Mouse (Mus musculus) kidney, postnatal 0 days (tissue): Measurements from ENCODE around the gene Atp6v0e2. TPM values are rescaled to one million over a fixed set of nuclear protein-coding genes. Genes with fewer than 3 reads are reported as not detected.

Experiments used
- ATAC-seq: fragments of 200-750 bp; cut with Nextera tagmentation; replicated peaks from 2 replicates; pipeline ENCODE4 v1.8.0; 2017; ENCODE audit warnings: low read depth, moderate number of reproducible peaks, moderate TSS enrichment, moderate library complexity; ENCODE audit not compliant: low FRiP score
- DNase-seq: peaks from one replicate; pipeline ENCODE4 v3.0.0-alpha.2; 2016; ENCODE audit warnings: low spot score
- H3K27ac ChIP-seq: fragments of 300-500 bp; sonication (generic); 2 replicates; pipeline ENCODE4 v1.5.1; 2014; ENCODE audit warnings: mild to moderate bottlenecking
- H3K27me3 ChIP-seq: fragments of 300-500 bp; sonication (generic); 2 replicates; pipeline ENCODE4 v1.6.1; 2014; ENCODE audit warnings: low read length, mixed read lengths; ENCODE audit not compliant: insufficient read depth
- H3K36me3 ChIP-seq: fragments of 300-500 bp; sonication (generic); 2 replicates; pipeline ENCODE4 v1.6.1; 2014; ENCODE audit warnings: low read length, mixed read lengths; ENCODE audit not compliant: insufficient read depth
- H3K4me1 ChIP-seq: fragments of 300-500 bp; sonication (generic); replicated peaks from 2 replicates; pipeline ENCODE4 v1.6.1; 2014; ENCODE audit warnings: antibody characterized with exemption, low read length, mixed read lengths; ENCODE audit not compliant: insufficient read depth
- H3K4me2 ChIP-seq: fragments of 300-500 bp; sonication (generic); 2 replicates; pipeline ENCODE4 v1.6.1; 2014; ENCODE audit warnings: mild to moderate bottlenecking, low read length, moderate library complexity, mixed read lengths
- H3K4me3 ChIP-seq: fragments of 300-500 bp; sonication (generic); replicated peaks from 2 replicates; pipeline ENCODE4 v1.5.1; 2014; ENCODE audit warnings: low read depth, low read length
- H3K9ac ChIP-seq: fragments of 300-500 bp; sonication (generic); 2 replicates; pipeline ENCODE4 v1.6.1; 2014; ENCODE audit warnings: low read depth, low read length
- H3K9me3 ChIP-seq: fragments of 300-500 bp; sonication (generic); replicated peaks from 2 replicates; pipeline ENCODE4 v1.6.1; 2016; ENCODE audit warnings: low read length, inconsistent platforms, mixed read lengths
- CTCF ChIP-seq: IDR thresholded peaks from 2 replicates; pipeline ENCODE4 v1.5.1; 2016; ENCODE audit warnings: antibody characterized with exemption, low read depth, mild to moderate bottlenecking, moderate library complexity
- WGBS: fragments of 180-500 bp; shearing (Covaris S2); extraction: QIAGEN DNeasy Blood & Tissue Kit; methylation state at CpG from one replicate; pipeline ENCODE4 v1.1.7; 2014; 5-methylcytosine and 5-hydroxymethylcytosine counted together
- polyA plus RNA-seq: library from polyadenylated mRNA; unstranded; fragments of >200 nt; fragmentation: Nextera tagmentation; extraction: Ambion mirVana; gene quantifications from 2 replicates; pipeline ENCODE4 v1.2.1, GENCODE M21; 2015

Gene Atp6v0e2
- polyA plus RNA-seq, result 31.1 and 34.6 TPM in 2 replicates

DNA sequence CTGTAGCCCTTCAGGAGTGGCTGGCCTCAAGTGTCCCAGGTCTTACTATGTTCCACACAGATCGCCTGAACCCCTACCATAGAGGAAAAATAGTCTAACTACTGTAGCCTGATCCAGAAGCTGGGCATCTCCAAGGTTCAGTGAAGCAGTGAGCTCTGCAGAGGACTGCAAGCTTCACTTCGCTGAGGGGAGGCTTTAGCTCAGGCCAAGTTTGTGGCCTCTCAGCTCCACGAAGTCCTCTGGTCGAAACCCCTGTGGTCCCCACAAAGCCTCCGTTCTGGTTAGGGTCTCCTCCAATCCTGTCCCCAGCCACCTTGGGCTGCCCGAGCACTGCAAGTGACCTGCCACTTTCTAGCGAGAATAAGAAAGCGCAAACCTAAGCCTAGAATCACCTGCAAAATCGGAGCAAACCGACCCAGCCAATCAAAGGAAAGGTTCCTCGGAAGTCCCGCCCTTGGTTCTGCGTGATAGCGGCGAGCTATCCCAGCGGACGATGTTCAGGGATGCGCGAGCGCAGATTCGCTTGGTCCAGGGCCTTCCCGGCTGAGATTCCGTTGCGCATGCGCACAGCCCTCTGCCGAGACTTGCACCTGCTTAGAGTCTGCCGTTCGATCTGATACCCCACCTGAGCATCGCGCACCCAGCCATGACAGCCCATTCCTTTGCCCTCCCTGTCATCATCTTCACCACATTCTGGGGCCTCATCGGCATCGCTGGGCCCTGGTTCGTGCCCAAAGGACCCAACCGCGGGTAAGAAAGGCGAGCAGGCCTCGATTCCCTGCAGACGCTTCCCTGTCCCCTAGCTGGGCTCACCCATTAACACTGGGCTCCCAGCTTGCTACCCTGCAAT lies at the start of gene Atp6v0e2:
Atp6v0e2 (plus strand) TSS at position 511 of the 850 bp plus-strand sequence.
- DNase-seq (peak; percentile 92), ATAC-seq (peak; percentile 84)
- H3K4me3 ChIP-seq, result peak within 1 kb of the TSS; percentile 30
- H3K4me1 ChIP-seq, result 0 out of 2 replicates have a peak, but pooled peaks cover 7% of the 10 kb centered on the region
- TF ChIP-seq CTCF, result no peak
- H3K4me2 ChIP-seq, result peak within 1 kb of the TSS; percentile 65
- H3K36me3 ChIP-seq, result 0 out of 2 replicates have a peak, but pooled peaks cover 2% of the 10 kb centered on the region
- no peaks in the 10 kb centered on the region for H3K9me3 ChIP-seq
- peak within 1 kb of the TSS; percentile 50; the same call in 1 of the 2 replicates for H3K9ac ChIP-seq
- WGBS, result 5% methylated on average over 38 of the region's 38 CpGs
- H3K27me3 ChIP-seq, result no peaks in the 10 kb centered on the region
- H3K27ac ChIP-seq, result 0 out of 2 replicates have a peak within 1 kb of the TSS, but pooled peaks have one; percentile 21

- 9% methylated on average over 21 of the region's 25 CpGs for WGBS
- Histone ChIP-seq H3K36me3 (no peaks in the 10 kb centered on the region), H3K4me2 (peak overlapping the region; percentile 48), H3K27ac (peak overlapping the region; percentile 28; the same call in 1 of the 2 replicates), H3K4me3 (no peak overlapping the region), H3K4me1 (peaks cover 12% of the 10 kb centered on the region; the same call in 1 of the 2 replicates), H3K9me3 (no peaks in the 10 kb centered on the region), H3K9ac (peak overlapping the region; percentile 23; the same call in 1 of the 2 replicates), H3K27me3 (no peaks in the 10 kb centered on the region)
- 0 out of 2 replicates have a peak, but pooled peaks have one; percentile 10 for TF ChIP-seq CTCF
- ATAC-seq, result peak; percentile 57; the same call in 1 of the 2 replicates
- peak; percentile 62 for DNase-seq
These were observed 49.4 kb upstream of the Atp6v0e2 start for GRCm38 (mm10) chr6:48487747-48488725.

GRCm38 (mm10) chr6:48489741-48490140 lies 47.7 kb upstream of the Atp6v0e2 start:
- no peaks in the 10 kb centered on the region for H3K27me3 ChIP-seq
- ATAC-seq (no peak), DNase-seq (no peak)
- no peak overlapping the region for H3K9ac ChIP-seq
- H3K36me3 ChIP-seq, result no peaks in the 10 kb centered on the region
- no peak for TF ChIP-seq CTCF
- WGBS, result 100% methylated on average over 3 of the region's 3 CpGs
- no peak overlapping the region for H3K4me2 ChIP-seq
- peaks cover 12% of the 10 kb centered on the region; the same call in 1 of the 2 replicates for H3K4me1 ChIP-seq
- no peak overlapping the region for H3K27ac ChIP-seq
- H3K9me3 ChIP-seq, result no peaks in the 10 kb centered on the region
- no peak overlapping the region for H3K4me3 ChIP-seq

DNA sequence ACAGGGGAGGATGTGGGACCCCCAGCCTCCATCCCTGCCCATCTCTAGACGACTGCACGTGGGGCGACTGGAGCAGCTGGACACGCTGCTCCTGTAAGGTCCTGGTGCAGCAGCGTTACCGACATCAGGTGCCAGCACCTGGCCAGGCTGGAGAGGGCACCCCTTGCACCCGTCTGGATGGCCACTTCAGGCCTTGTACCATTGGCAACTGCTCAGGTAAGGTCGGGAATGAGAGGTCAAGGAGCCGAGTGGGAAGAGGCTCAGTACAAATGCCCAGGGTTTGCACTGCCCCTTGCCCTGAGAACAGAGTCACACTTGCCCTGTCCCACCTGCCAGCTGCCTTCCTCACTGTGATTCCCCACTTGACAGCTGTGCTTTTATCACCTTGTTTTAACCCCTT lies 46.1 kb upstream of the Atp6v0e2 start:
- 74% methylated on average over 9 of the region's 9 CpGs for WGBS
- no peak overlapping the region for H3K4me3 ChIP-seq
- H3K27me3 ChIP-seq, result no peaks in the 10 kb centered on the region
- no peaks in the 10 kb centered on the region for H3K9me3 ChIP-seq
- peaks cover 12% of the 10 kb centered on the region; the same call in 1 of the 2 replicates for H3K4me1 ChIP-seq
- H3K9ac ChIP-seq, result no peak overlapping the region
- no peak for DNase-seq
- no peak overlapping the region for H3K4me2 ChIP-seq
- no peaks in the 10 kb centered on the region for H3K36me3 ChIP-seq
- no peak for TF ChIP-seq CTCF
- H3K27ac ChIP-seq, result no peak overlapping the region
- no peak for ATAC-seq

GRCm38 (mm10) chr6:48493136-48493730 lies 44.2 kb upstream of the Atp6v0e2 start:
- H3K9ac ChIP-seq, result no peak overlapping the region
- TF ChIP-seq CTCF, result no peak
- ATAC-seq (peak; percentile 57), DNase-seq (no peak)
- no peaks in the 10 kb centered on the region for H3K36me3 ChIP-seq
- H3K4me3 ChIP-seq, result no peak overlapping the region
- no peaks in the 10 kb centered on the region for H3K9me3 ChIP-seq
- no peak overlapping the region for H3K27ac ChIP-seq
- 36% methylated on average over 8 of the region's 8 CpGs for WGBS
- no peak overlapping the region for H3K4me2 ChIP-seq
- H3K27me3 ChIP-seq, result no peaks in the 10 kb centered on the region
- H3K4me1 ChIP-seq, result peaks cover 7% of the 10 kb centered on the region; the same call in 1 of the 2 replicates
